Mouse (Mus musculus) embryonic facial prominence, embryonic 13.5 days (tissue): ENCODE data around the gene Kcnh2. TPM values are rescaled to one million over a fixed set of nuclear protein-coding genes. Genes with fewer than 3 reads are reported as not detected.

Experiments
- ATAC-seq: fragments of 200-750 bp; cut with Nextera tagmentation; 2 replicates; pipeline ENCODE4 v1.8.0; 2017; ENCODE audit warnings: low read depth; ENCODE audit not compliant: insufficient number of reproducible peaks, insufficient read depth, low FRiP score, low TSS enrichment
- H3K27ac ChIP-seq: fragments of 300-500 bp; sonication (generic); 2 replicates; pipeline ENCODE4 v1.5.1; 2015; ENCODE audit warnings: moderate library complexity, mild to moderate bottlenecking, inconsistent platforms
- H3K27me3 ChIP-seq: fragments of 300-500 bp; sonication (generic); 2 replicates; pipeline ENCODE4 v1.6.1; 2015; ENCODE audit warnings: mild to moderate bottlenecking, inconsistent platforms
- H3K36me3 ChIP-seq: fragments of 300-500 bp; sonication (generic); 2 replicates; pipeline ENCODE4 v1.6.1; 2015; ENCODE audit warnings: mild to moderate bottlenecking, inconsistent platforms
- H3K4me1 ChIP-seq: fragments of 300-500 bp; sonication (generic); 2 replicates; pipeline ENCODE4 v1.6.1; 2015; ENCODE audit warnings: inconsistent platforms
- H3K4me2 ChIP-seq: fragments of 300-500 bp; sonication (generic); 2 replicates; pipeline ENCODE4 v1.6.1; 2015; ENCODE audit warnings: moderate library complexity, mild to moderate bottlenecking, inconsistent platforms
- H3K4me3 ChIP-seq: fragments of 300-500 bp; sonication (generic); 2 replicates; pipeline ENCODE4 v1.5.1; 2015; ENCODE audit warnings: mild to moderate bottlenecking, inconsistent platforms
- H3K9ac ChIP-seq: fragments of 300-500 bp; sonication (generic); 2 replicates; pipeline ENCODE4 v1.6.1; 2015; ENCODE audit warnings: mild to moderate bottlenecking, inconsistent platforms
- H3K9me3 ChIP-seq: fragments of 300-500 bp; sonication (generic); 2 replicates; pipeline ENCODE4 v1.6.1; 2016; ENCODE audit warnings: inconsistent platforms
- WGBS: fragments of 180-500 bp; shearing (Covaris S2); methylation state at CpG from one replicate; pipeline ENCODE4 v1.1.7; 2015; ENCODE audit warnings: mixed read lengths; 5-methylcytosine and 5-hydroxymethylcytosine counted together
- polyA plus RNA-seq: library from polyadenylated mRNA; unstranded; fragments of >200 nt; fragmentation: Nextera tagmentation; extraction: Ambion mirVana; gene quantifications from 2 replicates; pipeline ENCODE4 v1.2.1, GENCODE M21; 2015

Gene Kcnh2
- polyA plus RNA-seq, 1 experiment from 2014 or later = 1.3 TPM

DNA sequence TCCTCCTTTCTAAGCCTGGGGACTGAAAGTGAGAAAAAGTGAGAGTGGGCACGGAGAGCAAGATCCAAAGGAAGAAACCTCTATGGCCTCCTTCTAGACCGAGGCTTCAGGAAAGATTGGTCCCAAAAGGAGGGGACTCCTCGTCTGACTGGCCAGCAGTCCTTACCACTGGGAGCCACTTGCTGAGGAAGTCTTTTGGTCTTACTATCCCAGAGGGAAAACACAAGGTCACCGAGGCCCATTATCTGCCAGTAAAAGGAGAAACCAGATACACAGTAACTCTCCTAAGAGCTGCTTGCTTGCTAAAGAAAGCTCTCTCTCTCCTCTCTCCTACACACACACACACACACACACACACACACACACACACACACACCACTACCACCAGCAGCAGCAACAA is 1.9 kb upstream of the Kcnh2 start:
- no peak overlapping the region for H3K4me2 ChIP-seq
- H3K36me3 ChIP-seq = no peaks in the 10 kb centered on the region
- ATAC-seq = no peak
- peaks cover 30% of the 10 kb centered on the region for H3K4me1 ChIP-seq
- no peak overlapping the region for H3K27ac ChIP-seq
- H3K9me3 ChIP-seq = no peaks in the 10 kb centered on the region
- WGBS = 32% methylated on average over 4 of the region's 4 CpGs
- H3K9ac ChIP-seq = no peak overlapping the region
- H3K27me3 ChIP-seq = peaks cover 65% of the 10 kb centered on the region
- H3K4me3 ChIP-seq = no peak overlapping the region

- Histone ChIP-seq H3K27me3 (peaks cover 74% of the 10 kb centered on the region), H3K27ac (no peak overlapping the region), H3K4me2 (peak overlapping the region; percentile 100), H3K4me3 (peak overlapping the region; percentile 63), H3K36me3 (no peaks in the 10 kb centered on the region), H3K9ac (peak overlapping the region; percentile 52), H3K9me3 (no peaks in the 10 kb centered on the region), H3K4me1 (peaks cover 34% of the 10 kb centered on the region)
- under 1% methylated on average over 24 of the region's 24 CpGs for WGBS
- peak; percentile 22; the same call in 1 of the 2 replicates for ATAC-seq
These were observed 951 bp upstream of the Kcnh2 start for GRCm38 (mm10) chr5:24352251-24352859.

GRCm38 (mm10) chr5:24351701-24352171 is 332 bp upstream of the Kcnh2 start:
- Histone ChIP-seq H3K9me3 (no peaks in the 10 kb centered on the region), H3K27me3 (peaks cover 81% of the 10 kb centered on the region), H3K4me1 (peaks cover 34% of the 10 kb centered on the region), H3K4me3 (peak overlapping the region; percentile 63), H3K36me3 (no peaks in the 10 kb centered on the region), H3K4me2 (peak overlapping the region; percentile 100), H3K9ac (peak overlapping the region; percentile 73), H3K27ac (no peak overlapping the region)
- under 1% methylated on average over 39 of the region's 41 CpGs for WGBS
- ATAC-seq = peak; percentile 71

- peak overlapping the region; percentile 100 for H3K4me2 ChIP-seq
- H3K36me3 ChIP-seq = no peaks in the 10 kb centered on the region
- H3K27me3 ChIP-seq = peaks cover 91% of the 10 kb centered on the region
- no peaks in the 10 kb centered on the region for H3K9me3 ChIP-seq
- H3K4me1 ChIP-seq = peaks cover 34% of the 10 kb centered on the region
- no peak for ATAC-seq
- no peak overlapping the region for H3K27ac ChIP-seq
- H3K9ac ChIP-seq = peak overlapping the region; percentile 73
- 39% methylated on average over 15 of the region's 15 CpGs for WGBS
- peak overlapping the region; percentile 63 for H3K4me3 ChIP-seq
These were observed 713 bp downstream of the Kcnh2 start for GRCm38 (mm10) chr5:24350531-24351250.

DNA sequence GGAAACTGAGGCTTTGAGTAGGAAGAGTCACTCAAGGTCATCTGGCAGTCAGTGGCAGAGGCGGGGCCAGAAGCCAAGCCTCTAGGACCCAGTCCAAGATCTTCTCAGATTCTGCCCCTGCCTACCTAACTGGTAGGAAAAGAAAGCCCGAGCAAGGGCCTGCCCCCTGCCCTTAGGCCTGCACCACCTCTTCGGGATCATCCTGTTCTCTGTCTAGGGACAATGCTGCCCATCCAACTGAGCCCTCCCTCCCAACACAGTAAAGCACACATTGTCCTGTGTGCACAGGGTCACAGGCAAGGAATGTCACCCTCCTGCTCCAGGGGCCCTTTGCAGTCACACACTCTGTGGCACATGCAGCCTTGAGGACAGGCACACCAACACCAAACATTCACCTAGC is 1.3 kb downstream of the Kcnh2 start:
- no peak for ATAC-seq
- Histone ChIP-seq H3K36me3 (no peaks in the 10 kb centered on the region), H3K4me3 (no peak overlapping the region), H3K4me1 (peaks cover 34% of the 10 kb centered on the region), H3K4me2 (peak overlapping the region; percentile 100; the same call in 1 of the 2 replicates), H3K27me3 (peaks cover 97% of the 10 kb centered on the region), H3K27ac (no peak overlapping the region), H3K9ac (no peak overlapping the region), H3K9me3 (no peaks in the 10 kb centered on the region)
- 45% methylated on average over 3 of the region's 3 CpGs for WGBS

GRCm38 (mm10) chr5:24348546-24348945 is 2.9 kb downstream of the Kcnh2 start:
- H3K9me3 ChIP-seq = no peaks in the 10 kb centered on the region
- WGBS = under 1% methylated on average over 29 of the region's 30 CpGs
- no peak for ATAC-seq

DNA sequence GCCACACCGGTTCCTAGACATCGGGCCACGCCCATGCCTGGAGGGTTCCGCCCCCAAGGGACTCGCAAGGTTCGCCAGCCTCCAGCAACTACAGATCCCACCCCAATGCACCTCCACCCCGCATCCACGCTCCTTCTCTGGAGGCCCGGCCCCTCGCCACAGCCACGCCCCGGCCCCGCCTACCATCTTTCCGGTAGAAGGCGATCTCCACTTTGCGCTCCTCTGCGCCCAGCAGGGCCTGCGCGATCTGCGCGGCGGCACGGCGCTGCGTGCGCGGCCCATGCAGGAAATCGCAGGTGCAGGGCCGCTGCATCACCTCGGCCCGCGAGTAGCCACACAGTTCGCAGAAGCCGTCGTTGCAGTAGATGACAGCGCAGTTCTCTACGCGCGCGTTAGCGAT is 3.3 kb downstream of the Kcnh2 start:
- Histone ChIP-seq H3K4me2 (peak overlapping the region; percentile 93), H3K36me3 (no peaks in the 10 kb centered on the region), H3K9me3 (no peaks in the 10 kb centered on the region), H3K4me3 (peak overlapping the region; percentile 46), H3K4me1 (peaks cover 41% of the 10 kb centered on the region), H3K27ac (no peak overlapping the region), H3K27me3 (peaks cover 95% of the 10 kb centered on the region), H3K9ac (0 out of 2 replicates have a peak overlapping the region, but pooled peaks have one; percentile 58)
- WGBS = under 1% methylated on average over 40 of the region's 41 CpGs
- 0 out of 2 replicates have a peak, but pooled peaks have one; percentile 38 for ATAC-seq

More at GRCm38 (mm10) chr5:24348546-24348945, 2.9 kb downstream of the Kcnh2 start:
- Histone ChIP-seq H3K4me3 (peak overlapping the region; percentile 46), H3K4me2 (peak overlapping the region; percentile 93), H3K9ac (0 out of 2 replicates have a peak overlapping the region, but pooled peaks have one; percentile 58), H3K4me1 (peaks cover 42% of the 10 kb centered on the region), H3K27me3 (peaks cover 99% of the 10 kb centered on the region), H3K36me3 (no peaks in the 10 kb centered on the region), H3K27ac (no peak overlapping the region)

GRCm38 (mm10) chr5:24347186-24347875 is 4.1 kb downstream of the Kcnh2 start:
- no peak for ATAC-seq
- H3K4me2 ChIP-seq = no peak overlapping the region
- no peak overlapping the region for H3K27ac ChIP-seq
- H3K36me3 ChIP-seq = no peaks in the 10 kb centered on the region
- 46% methylated on average over 7 of the region's 7 CpGs for WGBS
- H3K4me1 ChIP-seq = peaks cover 33% of the 10 kb centered on the region
- H3K27me3 ChIP-seq = peaks cover 87% of the 10 kb centered on the region
- H3K9ac ChIP-seq = no peak overlapping the region
- no peaks in the 10 kb centered on the region for H3K9me3 ChIP-seq
- no peak overlapping the region for H3K4me3 ChIP-seq

DNA sequence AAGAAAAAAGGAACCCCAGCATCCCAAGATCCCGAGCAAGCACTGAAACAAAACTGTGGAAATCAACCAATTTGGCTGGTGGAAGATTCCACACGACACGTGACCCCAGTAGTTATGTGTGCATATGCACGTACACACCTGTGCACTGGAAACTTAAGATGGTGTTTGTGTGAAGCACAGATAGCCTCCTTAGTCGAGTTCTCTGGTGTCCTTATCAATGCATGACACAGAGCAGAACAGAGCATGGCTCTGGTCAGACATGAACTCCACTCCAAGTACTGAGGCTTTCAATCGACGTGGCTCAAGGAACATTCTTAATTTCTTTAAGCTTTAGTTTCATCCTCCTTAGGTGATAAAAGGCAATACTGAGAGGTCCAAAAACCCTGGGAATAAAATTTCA is 5.1 kb downstream of the Kcnh2 start:
- H3K4me1 ChIP-seq = peaks cover 27% of the 10 kb centered on the region
- H3K9me3 ChIP-seq = no peaks in the 10 kb centered on the region
- no peak for ATAC-seq
- H3K4me2 ChIP-seq = no peak overlapping the region
- no peak overlapping the region for H3K27ac ChIP-seq
- no peaks in the 10 kb centered on the region for H3K36me3 ChIP-seq
- peaks cover 77% of the 10 kb centered on the region for H3K27me3 ChIP-seq
- no peak overlapping the region for H3K9ac ChIP-seq
- H3K4me3 ChIP-seq = no peak overlapping the region
- 87% methylated on average over 7 of the region's 7 CpGs for WGBS

DNA sequence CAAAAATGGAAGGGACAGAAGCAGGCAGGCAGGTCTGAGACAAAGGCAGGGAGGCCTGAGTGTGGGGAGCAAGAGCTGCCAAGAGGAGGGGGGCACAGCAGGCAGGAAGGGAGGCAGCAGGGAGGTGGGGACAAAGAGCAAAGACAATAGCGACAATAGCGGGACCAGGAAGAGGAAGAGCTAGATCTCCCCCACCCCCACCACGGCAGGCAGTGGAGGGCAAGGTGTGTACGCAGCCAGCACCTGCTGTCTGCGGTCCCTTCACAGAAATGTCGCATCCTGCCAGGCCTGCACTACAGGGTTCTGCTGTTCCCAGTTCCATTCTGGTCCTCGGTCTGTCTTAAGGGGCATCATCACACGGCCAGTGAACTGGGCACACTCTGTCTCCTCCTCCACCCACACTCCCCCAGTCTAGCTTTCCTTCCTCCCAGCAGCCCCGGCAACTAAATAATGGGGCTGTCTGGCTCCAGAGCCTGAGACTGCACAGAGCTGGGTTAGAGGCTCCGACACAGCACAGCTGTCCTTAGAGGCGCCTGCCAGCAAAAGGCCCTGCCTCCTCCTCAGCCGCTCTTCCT is 6.8 kb downstream of the Kcnh2 start:
- Histone ChIP-seq H3K9me3 (no peaks in the 10 kb centered on the region), H3K4me3 (no peak overlapping the region), H3K4me1 (peaks cover 19% of the 10 kb centered on the region), H3K9ac (no peak overlapping the region), H3K4me2 (no peak overlapping the region; the same call in 1 of the 2 replicates), H3K27me3 (peaks cover 60% of the 10 kb centered on the region), H3K27ac (no peak overlapping the region; the same call in 1 of the 2 replicates), H3K36me3 (no peaks in the 10 kb centered on the region)
- 18% methylated on average over 12 of the region's 12 CpGs for WGBS
- ATAC-seq = no peak

GRCm38 (mm10) chr5:24343977-24344436 is 7.4 kb downstream of the Kcnh2 start:
- no peak overlapping the region for H3K27ac ChIP-seq
- ATAC-seq = no peak
- H3K4me3 ChIP-seq = no peak overlapping the region
- no peak overlapping the region for H3K4me2 ChIP-seq
- H3K4me1 ChIP-seq = peaks cover 19% of the 10 kb centered on the region
- no peaks in the 10 kb centered on the region for H3K36me3 ChIP-seq
- no peaks in the 10 kb centered on the region for H3K9me3 ChIP-seq
- whole genome bisulfite sequencing = 21% methylated on average over 2 of the region's 2 CpGs
- no peak overlapping the region for H3K9ac ChIP-seq
- H3K27me3 ChIP-seq = peaks cover 54% of the 10 kb centered on the region
